Mouse (Mus musculus): ENCODE results near the gene Slc22a27.
"Not testable (repeated sequence)": the region's sequence is repeated elsewhere in the genome, so short reads cannot be mapped to it uniquely, and the experiment has no call there.

Slc22a27 gene

GRCm38 (mm10) chr19:7965927-7966326, at the start of gene Slc22a27:
Gene Slc22a27, minus strand, starts transcription at chr19:7966027.
- DNase-seq: not testable (repeated sequence)

- DNase-seq: not testable (repeated sequence)
Observed at GRCm38 (mm10) chr19:8011596-8011995, 45.8 kb upstream of the Slc22a27 start.

GRCm38 (mm10) chr19:8009086-8009485, 43.3 kb upstream of the Slc22a27 start:
- peak; percentile 74 for DNase-seq

- DNase-seq: no peak
Observed at GRCm38 (mm10) chr19:7968703-7969102, 2.9 kb upstream of the Slc22a27 start.

- not testable (repeated sequence) for DNase-seq
Observed at GRCm38 (mm10) chr19:7966550-7966949, 723 bp upstream of the Slc22a27 start.

- DNase-seq: not testable (repeated sequence)
Observed at GRCm38 (mm10) chr19:7939391-7939790, 26.4 kb downstream of the Slc22a27 start.

- DNase-seq: no peak
Observed at GRCm38 (mm10) chr19:7876626-7877025, 89.2 kb downstream of the Slc22a27 start.

- no peak for DNase-seq
Observed at GRCm38 (mm10) chr19:7829851-7830250, 136.0 kb downstream of the Slc22a27 start.

Measured in heart, adult 11 months (tissue).